Mouse (Mus musculus) CH12.LX (cell line): Measurements from ENCODE around the gene Fars2. TPM values are rescaled to one million over a fixed set of nuclear protein-coding genes. Genes with fewer than 3 reads are reported as not detected.

Experiments
- DNase-seq: peaks from one replicate; pipeline ENCODE4 v3.0.0-alpha.2; 2013; ENCODE audit errors: extremely low read depth
- H3K27ac ChIP-seq: 2 replicates; pipeline ENCODE4 v1.5.1; 2012; ENCODE audit warnings: low read depth, mild to moderate bottlenecking, control low read depth, moderate library complexity; ENCODE audit not compliant: insufficient read depth
- H3K27me3 ChIP-seq: replicated peaks from 2 replicates; pipeline ENCODE3; 2012; ENCODE audit warnings: inconsistent platforms
- H3K36me3 ChIP-seq, 2 experiments: replicated peaks in 1 of 2; 2 replicates each; pipeline versions ENCODE3 to v1.6.1; 2012; ENCODE audit warnings: inconsistent platforms in 1 of 2, low read length in 1 of 2, mild to moderate bottlenecking in 1 of 2, mixed read lengths in 1 of 2, moderate library complexity in 1 of 2; ENCODE audit not compliant: control insufficient read depth in 1 of 2, insufficient read depth in 1 of 2
- H3K4me1 ChIP-seq, 2 experiments: 2 replicates each; pipeline ENCODE4 v1.6.1; 2012; ENCODE audit warnings: inconsistent platforms in 1 of 2, moderate library complexity in 1 of 2; ENCODE audit not compliant: insufficient read depth in 2 of 2, control insufficient read depth in 1 of 2
- H3K4me2 ChIP-seq: 2 replicates; pipeline ENCODE4 v1.6.1; 2012; ENCODE audit warnings: low read depth, mild to moderate bottlenecking, control low read depth; ENCODE audit not compliant: poor library complexity, insufficient read depth, severe bottlenecking
- H3K4me3 ChIP-seq, 3 experiments: fragments of 150-350 bp in 1 of 3; sonication (generic) in 1 of 3; replicated peaks in 1 of 3; 2 replicates each; pipeline versions ENCODE3 to v1.5.1; 2011 to 2012; ENCODE audit warnings: low read depth in 2 of 3, low read length in 2 of 3, mild to moderate bottlenecking in 2 of 3, moderate library complexity in 2 of 3, control low read depth in 1 of 3, improper control_type of control experiment in 1 of 3, inconsistent platforms in 1 of 3, mixed read lengths in 1 of 3; ENCODE audit not compliant: poor library complexity in 1 of 3
- H3K79me2 ChIP-seq: replicated peaks from 2 replicates; pipeline ENCODE4 v1.6.1; 2012; ENCODE audit warnings: mild to moderate bottlenecking, moderate library complexity; ENCODE audit not compliant: control insufficient read depth, poor library complexity, insufficient read depth, severe bottlenecking; ENCODE audit errors: extremely low read depth
- H3K9ac ChIP-seq: 2 replicates; pipeline ENCODE4 v1.6.1; 2012; ENCODE audit warnings: low read depth, mild to moderate bottlenecking, control low read depth, moderate library complexity; ENCODE audit not compliant: insufficient read depth
- H3K9me3 ChIP-seq: replicated peaks from 2 replicates; pipeline ENCODE3; 2012; ENCODE audit warnings: low read length, inconsistent platforms, mixed read lengths
- BHLHE40 ChIP-seq: IDR thresholded peaks from 2 replicates; pipeline ENCODE4 v1.6.1; 2011; ENCODE audit warnings: mild to moderate bottlenecking, low read depth, low read length, improper control_type of control experiment
- CHD2 ChIP-seq: IDR thresholded peaks from 2 replicates; pipeline ENCODE4 v1.6.1; 2011; ENCODE audit warnings: low read length, improper control_type of control experiment
- ETS1 ChIP-seq: conservative IDR thresholded peaks from 2 replicates; pipeline ENCODE4 v1.6.1; 2012; ENCODE audit warnings: low read depth, mild to moderate bottlenecking, inconsistent platforms, low read length, improper control_type of control experiment, moderate library complexity
- HCFC1 ChIP-seq: IDR thresholded peaks from 2 replicates; pipeline ENCODE4 v1.6.1; 2012; ENCODE audit warnings: low read depth, mild to moderate bottlenecking, inconsistent platforms, low read length, improper control_type of control experiment
- IRF4 ChIP-seq: IDR thresholded peaks from 2 replicates; pipeline ENCODE4 v1.6.1; 2014; ENCODE audit warnings: low read depth, mild to moderate bottlenecking, inconsistent platforms, low read length, improper control_type of control experiment
- JUND ChIP-seq: conservative IDR thresholded peaks from 2 replicates; pipeline ENCODE4 v1.6.1; 2011; ENCODE audit warnings: low read depth, low read length, improper control_type of control experiment
- MAX ChIP-seq: IDR thresholded peaks from 2 replicates; pipeline ENCODE4 v1.6.1; 2011; ENCODE audit warnings: low read length, improper control_type of control experiment
- MXI1 ChIP-seq: IDR thresholded peaks from 2 replicates; pipeline ENCODE4 v1.6.1; 2011; ENCODE audit warnings: mild to moderate bottlenecking, low read depth, low read length, improper control_type of control experiment
- MYC ChIP-seq: IDR thresholded peaks from 2 replicates; pipeline ENCODE4 v1.6.1; 2011; ENCODE audit warnings: low read depth, mild to moderate bottlenecking, improper control_type of control experiment, low read length
- PAX5 ChIP-seq: IDR thresholded peaks from 2 replicates; pipeline ENCODE4 v1.6.1; 2012; ENCODE audit warnings: low read length, inconsistent platforms, mixed read lengths
- POLR2AphosphoS2 ChIP-seq: IDR thresholded peaks from 2 replicates; pipeline ENCODE4 v1.6.1; 2011; ENCODE audit warnings: low read depth, low read length, improper control_type of control experiment
- USF2 ChIP-seq: conservative IDR thresholded peaks from 2 replicates; pipeline ENCODE4 v1.6.1; 2011; ENCODE audit warnings: low read depth, low read length, improper control_type of control experiment
- ZKSCAN1 ChIP-seq: IDR thresholded peaks from 2 replicates; pipeline ENCODE4 v1.6.1; 2012; ENCODE audit warnings: low read depth, inconsistent platforms, low read length, improper control_type of control experiment, borderline replicate concordance
- ZMIZ1 ChIP-seq: IDR thresholded peaks from 2 replicates; pipeline ENCODE4 v1.6.1; 2012; ENCODE audit warnings: low read depth, mild to moderate bottlenecking, inconsistent platforms, low read length, improper control_type of control experiment
- ZNF384 ChIP-seq: IDR thresholded peaks from 2 replicates; pipeline ENCODE4 v1.6.1; 2012; ENCODE audit warnings: low read depth, low read length, improper control_type of control experiment, inconsistent platforms
- dilution Hi-C: fragments of 300-500 bp; cut with MboI; formaldehyde crosslinking; loops from 2 replicates; pipeline ENCODE4 v1.14.3; 2020; ENCODE audit warnings: low sequenced_read_pairs; ENCODE audit not compliant: extremely low pct_unique_long_range_greater_than_20kb, extremely low pct_ligation_motif_present
- in situ Hi-C: fragments of 300-500 bp; cut with MboI; formaldehyde crosslinking; loops from 3 replicates; pipeline ENCODE4 v1.14.3; 2019; ENCODE audit warnings: low sequenced_read_pairs, low pct_ligation_motif_present, low pct_unique_long_range_greater_than_20kb, mixed read lengths
- polyA plus RNA-seq: library from polyadenylated mRNA; unstranded; fragments of >175 nt; gene quantifications from 2 replicates; pipeline ENCODE4 v1.2.1, GENCODE M21; 2012; ENCODE audit warnings: low read depth; ENCODE audit not compliant: insufficient read length
- total RNA-seq, 2 experiments: library from RNA; depleted of rRNA; stranded (reverse); fragments of 300-350 nt in 1 of 2; fragments of >200 nt in 1 of 2; gene quantifications; 2 replicates each; pipeline ENCODE4 v1.2.3; 2012 to 2014

Gene Fars2
- total and polyA plus RNA-seq, 3 experiments: 30.2 to 47.7 (median 46.4) TPM

GRCm38 (mm10) chr13:36113181-36113580 is 4.0 kb upstream of the Fars2 start:
- dilution Hi-C loops: no loop called here
- Histone ChIP-seq H3K4me2 (no peak overlapping the region), H3K27me3 (no peaks in the 10 kb centered on the region), H3K9ac (no peak overlapping the region), H3K4me1 (peaks cover 2 to 42% of the 10 kb centered on the region in 2 experiments; a peak in 2 of 4 replicates), H3K79me2 (peaks cover 6% of the 10 kb centered on the region), H3K27ac (no peak overlapping the region), H3K36me3 (peaks cover 5 to 24% of the 10 kb centered on the region in 2 experiments), H3K9me3 (no peaks in the 10 kb centered on the region), H3K4me3 (no peak overlapping the region)
- in situ Hi-C loops: loop anchor here (10.0 kb wide), 1 partner anchor 88 kb away; no protein-coding TSS in a partner anchor
- no peak for TF ChIP-seq IRF4
- no peak for TF ChIP-seq CHD2
- TF ChIP-seq HCFC1: no peak
- no peak for TF ChIP-seq ZKSCAN1
- TF ChIP-seq ZNF384: no peak
- TF ChIP-seq JUND: no peak
- TF ChIP-seq POLR2AphosphoS2: no peak
- no peak for TF ChIP-seq ETS1
- TF ChIP-seq PAX5: no peak
- no peak for DNase-seq

DNA sequence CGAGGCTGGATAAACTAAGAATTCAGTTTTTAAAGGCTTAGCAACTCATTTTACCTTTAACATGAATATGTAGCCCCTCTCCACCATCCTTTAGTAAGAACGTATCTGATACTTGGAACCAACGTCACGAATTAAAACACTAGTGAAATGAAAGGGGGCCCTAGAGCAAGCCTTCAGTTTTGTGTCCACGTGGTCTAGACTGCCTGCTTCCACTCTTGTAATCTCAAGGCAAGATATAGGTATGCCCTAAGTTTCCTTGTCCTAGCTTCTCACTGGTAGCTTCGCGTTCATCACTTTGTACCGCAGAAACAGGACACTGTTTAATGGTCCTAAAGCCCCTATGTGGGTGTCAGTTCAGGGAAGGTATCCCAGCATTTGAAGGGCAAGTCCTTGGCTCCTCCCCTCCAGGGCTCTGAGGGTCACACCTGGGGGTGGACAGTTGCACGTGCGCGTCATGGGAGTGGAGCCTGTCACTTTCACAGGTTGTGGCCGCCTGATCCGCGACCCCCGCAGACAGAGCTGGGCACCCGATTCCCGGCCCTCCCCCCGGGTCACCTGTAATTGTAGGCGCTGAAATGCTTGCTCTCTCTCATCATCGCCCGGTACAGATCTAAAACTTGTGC is 581 bp upstream of the Fars2 start:
- H3K9ac ChIP-seq: peak overlapping the region; percentile 80
- H3K79me2 ChIP-seq: peaks cover 15% of the 10 kb centered on the region
- peak overlapping the region; percentile 92 for H3K4me2 ChIP-seq
- H3K4me1 ChIP-seq: peaks cover 8 to 61% of the 10 kb centered on the region in 2 experiments; a peak in 3 of 4 replicates
- H3K9me3 ChIP-seq: no peaks in the 10 kb centered on the region
- H3K36me3 ChIP-seq: peaks cover 0 to 6% of the 10 kb centered on the region in 2 experiments
- peak overlapping the region; percentile 59 to 91 (median 80) for H3K4me3 ChIP-seq
- dilution Hi-C loops (no loop called here), in situ Hi-C loops (loop anchor here (10.0 kb wide), 1 partner anchor 92 kb away; no protein-coding TSS in a partner anchor)
- peak; percentile 97 for TF ChIP-seq BHLHE40
- TF ChIP-seq MYC: peak; percentile 69
- TF ChIP-seq MXI1: peak; percentile 82
- 0 out of 2 replicates have a peak, but pooled peaks have one; percentile 13 for TF ChIP-seq USF2
- TF ChIP-seq MAX: peak; percentile 66
- TF ChIP-seq ZMIZ1: no peak
- H3K27me3 ChIP-seq: no peaks in the 10 kb centered on the region
- peak; percentile 56 for DNase-seq
- H3K27ac ChIP-seq: no peak overlapping the region
